Mouse (Mus musculus) kidney, postnatal 14 days (tissue): ENCODE measurements at regions not wholly inside any gene's neighbourhood (a gene's known extent, or its start where the extent isn't known, plus 50 kb on each side); places are given as distances from the start of the nearest gene placed in this dataset.
A peak's percentile ranks its signal among the peaks of the same experiment; 100 is the strongest.

ENCODE experiments used
- DNase-seq: peaks from one replicate; pipeline ENCODE4 v3.0.0; 2022; ENCODE audit warnings: mixed read lengths

DNA sequence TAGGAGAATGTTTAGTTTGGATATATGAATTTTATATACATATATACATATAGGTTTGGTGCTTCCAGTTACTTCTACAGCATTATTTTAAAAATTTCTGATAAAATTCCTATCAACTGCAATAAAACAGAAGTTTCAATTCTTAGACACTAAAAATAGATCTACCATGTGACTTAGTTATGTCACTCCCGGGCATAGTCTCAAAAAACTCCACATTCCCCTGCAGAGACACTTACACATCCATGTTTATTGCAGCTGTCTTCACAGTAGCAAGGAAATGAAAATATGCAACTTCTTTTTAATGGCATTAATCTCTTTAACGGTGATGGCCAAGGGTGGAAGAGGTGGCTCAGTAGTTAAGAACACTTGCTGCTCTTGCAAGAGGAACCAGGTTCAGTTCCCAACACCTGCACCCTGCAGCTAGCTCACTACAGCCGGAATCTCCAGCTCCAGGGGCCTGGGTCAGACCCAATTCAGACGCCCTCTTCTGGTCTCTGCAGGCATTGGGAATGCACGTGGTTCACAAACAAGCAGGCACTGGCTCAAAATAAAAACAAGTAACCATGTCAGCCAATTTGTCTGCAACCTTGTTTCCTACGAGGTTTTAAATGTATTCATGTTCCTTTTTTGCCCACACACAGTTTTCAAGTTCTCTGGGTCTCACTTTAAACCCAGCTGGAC is 204.4 kb downstream of the Adra2a start:
- DNase-seq: peak; percentile 14

GRCm38 (mm10) chr19:54252145-54252664 is 208.3 kb downstream of the Adra2a start:
- no peak for DNase-seq

DNA sequence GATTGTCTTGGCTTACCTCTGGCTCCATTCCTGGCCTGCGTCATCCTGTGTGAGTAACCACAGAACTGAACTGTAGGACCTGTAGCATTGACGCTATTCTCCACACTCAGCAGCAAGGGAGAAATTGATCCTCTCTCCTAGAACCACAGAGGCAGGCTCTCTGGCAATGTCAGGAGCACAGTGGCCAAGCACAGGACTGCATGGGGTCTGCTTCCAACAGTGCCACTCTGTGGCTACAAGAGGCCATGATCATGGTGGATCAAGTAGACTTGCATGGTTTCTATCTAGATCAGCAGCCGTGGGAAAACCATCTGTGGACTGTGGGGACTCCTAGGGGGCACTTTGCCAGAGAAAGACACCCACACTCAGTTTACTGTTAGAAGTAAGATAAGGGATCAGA is 213.9 kb downstream of the Adra2a start:
- DNase-seq: no peak

GRCm38 (mm10) chr19:54259175-54259574 is 215.2 kb downstream of the Adra2a start:
- no peak for DNase-seq

DNA sequence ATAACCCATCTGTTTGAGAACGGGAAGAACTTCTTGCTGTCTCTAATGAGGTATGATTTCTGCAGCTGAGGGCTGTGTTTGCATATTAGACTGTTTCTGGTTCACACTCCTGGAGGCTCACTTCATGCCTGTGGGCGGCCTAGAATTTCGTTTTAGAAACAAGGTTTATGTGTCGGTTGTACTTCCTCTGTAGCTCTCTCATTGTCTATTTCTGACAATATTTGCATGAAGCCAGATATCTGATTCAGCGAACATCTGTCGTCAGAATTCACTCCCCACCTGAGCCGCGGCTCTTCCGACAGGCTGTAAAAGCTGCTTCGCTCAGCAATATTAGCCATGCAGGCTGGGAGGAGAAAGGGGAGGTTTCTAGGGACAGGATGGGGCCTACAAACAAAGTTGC is 233.4 kb downstream of the Adra2a start:
- no peak for DNase-seq

GRCm38 (mm10) chr19:54285481-54285880 is 241.5 kb downstream of the Adra2a start:
- DNase-seq: no peak

DNA sequence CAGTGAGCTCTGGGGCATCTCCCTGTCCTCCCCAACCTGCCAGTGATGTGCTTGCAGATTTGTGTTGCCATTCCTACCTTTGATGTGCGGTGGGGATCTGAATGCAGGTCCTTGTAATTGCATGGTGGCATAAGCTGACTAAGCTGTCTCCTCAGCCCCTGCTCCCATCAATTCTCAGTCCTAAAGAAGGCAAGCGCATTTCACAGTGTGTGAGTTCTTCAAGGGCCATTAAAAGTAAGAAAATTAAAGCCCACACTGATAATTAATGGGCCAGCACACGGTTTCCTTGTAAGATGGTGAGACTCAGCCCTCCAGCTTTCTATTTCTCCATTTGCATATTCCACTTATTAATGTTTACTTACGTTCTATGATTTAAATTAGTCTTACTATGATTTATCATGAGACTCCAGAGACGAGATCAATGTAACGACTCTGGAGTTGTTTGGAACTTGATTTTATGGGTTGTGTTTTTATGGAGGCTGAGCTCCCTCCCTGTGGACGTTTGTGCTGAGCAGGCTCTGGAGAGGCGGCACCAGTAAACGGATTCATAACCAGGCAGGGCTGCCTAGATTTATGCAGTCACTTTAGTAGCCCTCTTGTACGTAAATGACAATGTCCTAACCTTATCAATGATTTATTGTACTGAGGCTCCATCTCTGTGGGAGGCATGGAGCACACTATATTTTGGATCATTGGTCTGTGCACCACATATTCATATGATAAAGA is 253.9 kb downstream of the Adra2a start:
- DNase-seq: no peak

DNA sequence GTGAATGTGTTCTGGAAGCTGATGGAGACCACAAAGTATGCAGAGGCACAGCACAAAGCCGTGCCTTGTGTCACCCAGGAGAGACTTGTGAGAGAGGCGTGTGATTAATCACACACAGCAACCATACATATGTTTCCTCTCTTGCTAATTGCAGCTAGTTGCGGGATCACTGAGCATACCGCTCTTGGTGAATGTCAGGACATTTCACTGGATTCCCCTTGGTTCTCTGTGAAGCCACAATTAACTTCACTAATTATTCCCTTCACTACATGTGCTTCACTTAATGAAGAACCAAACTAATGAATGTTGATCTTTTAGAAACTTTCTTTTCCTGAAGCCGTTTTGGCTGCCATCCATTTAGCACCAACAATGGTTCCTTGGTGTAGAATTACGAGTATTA is 267.3 kb downstream of the Adra2a start:
- DNase-seq: no peak

- DNase-seq: no peak
Observed at GRCm38 (mm10) chr19:54311723-54312122, 267.8 kb downstream of the Adra2a start.

DNA sequence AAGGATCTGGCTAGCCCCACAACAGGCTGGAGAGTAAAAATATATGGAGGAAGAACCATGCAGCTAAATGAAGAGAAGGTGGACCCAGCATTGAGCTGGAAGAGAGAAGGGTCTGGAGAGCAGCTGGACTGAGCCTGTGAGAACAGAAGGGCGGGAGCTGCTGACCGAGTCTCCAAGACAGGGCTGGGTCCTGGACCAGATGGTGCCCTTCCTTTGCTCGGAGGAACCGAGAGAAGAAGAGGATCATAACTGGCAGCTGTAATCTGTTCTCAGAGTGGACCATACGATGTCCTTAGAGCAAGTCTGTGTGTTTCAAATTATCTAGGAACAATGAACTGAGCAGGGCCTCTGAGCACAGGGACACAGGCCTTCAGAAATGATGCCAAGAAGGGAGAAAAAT is 279.3 kb downstream of the Adra2a start:
- DNase-seq: no peak

DNA sequence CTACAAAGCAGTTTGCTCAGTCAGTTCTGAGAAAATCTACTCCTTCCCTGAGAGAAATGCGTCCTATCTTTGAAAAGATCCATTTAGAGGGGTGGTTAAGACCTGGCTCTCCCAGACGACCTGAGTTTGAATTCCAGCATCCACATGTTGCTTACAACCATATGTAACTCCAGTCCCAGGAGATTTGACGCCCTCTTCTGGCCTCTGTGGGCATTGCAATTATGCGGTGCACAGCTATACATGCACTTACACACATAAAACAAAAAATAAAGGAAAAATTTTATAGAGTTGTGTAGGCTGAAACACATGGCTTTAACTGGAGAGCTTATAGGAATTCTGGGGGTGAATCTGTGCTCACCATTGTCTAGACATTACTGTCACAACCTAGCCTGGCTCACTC is 281.0 kb downstream of the Adra2a start:
- DNase-seq: no peak

GRCm38 (mm10) chr19:54332140-54332539 is 288.2 kb downstream of the Adra2a start:
- no peak for DNase-seq

GRCm38 (mm10) chr19:54340778-54341291 is 296.9 kb downstream of the Adra2a start:
- DNase-seq: no peak

GRCm38 (mm10) chr19:54359731-54360130 is 315.8 kb downstream of the Adra2a start:
- no peak for DNase-seq

- no peak for DNase-seq
Observed at GRCm38 (mm10) chr19:54360660-54361059, 316.7 kb downstream of the Adra2a start.

GRCm38 (mm10) chr19:54385101-54385500 is 341.1 kb downstream of the Adra2a start:
- DNase-seq: no peak

DNA sequence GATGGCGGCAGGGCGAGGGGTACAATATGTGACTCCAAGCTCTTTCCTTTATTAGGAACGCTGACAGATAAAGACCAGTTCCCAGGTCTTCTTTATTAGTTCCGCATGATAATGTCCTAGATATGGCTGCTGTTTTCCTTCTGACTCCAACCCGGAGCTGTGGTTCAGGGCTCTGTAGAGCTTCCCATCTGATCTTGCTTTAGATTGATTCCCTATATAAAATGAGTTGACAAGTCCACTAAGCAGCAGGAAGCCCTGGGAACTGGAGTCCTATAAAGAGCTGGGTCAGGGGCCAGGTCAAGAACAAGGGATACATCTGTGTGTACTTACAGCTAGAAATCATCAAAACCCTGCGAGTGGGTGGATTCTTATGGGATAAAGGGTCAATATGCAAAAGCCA is 347.5 kb downstream of the Adra2a start:
- no peak for DNase-seq

DNA sequence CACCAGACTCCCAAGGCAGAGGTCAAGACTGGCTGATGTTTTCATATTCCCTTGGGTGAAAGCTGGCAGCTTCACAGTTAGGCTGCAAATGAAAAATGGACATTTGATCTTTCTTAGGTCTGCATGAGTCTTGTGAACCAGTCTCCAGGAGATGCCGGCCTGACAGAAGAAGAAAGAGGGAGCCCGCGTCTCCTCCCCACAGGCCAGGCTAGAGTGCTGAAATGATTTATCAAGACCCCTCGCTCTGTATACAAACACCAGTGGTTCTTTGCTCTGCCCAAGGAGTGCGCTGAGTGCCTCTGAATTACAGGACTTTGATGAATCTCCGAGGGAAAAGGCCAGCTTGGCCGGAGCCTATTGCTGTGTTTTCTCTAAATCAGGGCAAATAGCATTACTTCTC is 355.7 kb downstream of the Adra2a start:
- DNase-seq: no peak

DNA sequence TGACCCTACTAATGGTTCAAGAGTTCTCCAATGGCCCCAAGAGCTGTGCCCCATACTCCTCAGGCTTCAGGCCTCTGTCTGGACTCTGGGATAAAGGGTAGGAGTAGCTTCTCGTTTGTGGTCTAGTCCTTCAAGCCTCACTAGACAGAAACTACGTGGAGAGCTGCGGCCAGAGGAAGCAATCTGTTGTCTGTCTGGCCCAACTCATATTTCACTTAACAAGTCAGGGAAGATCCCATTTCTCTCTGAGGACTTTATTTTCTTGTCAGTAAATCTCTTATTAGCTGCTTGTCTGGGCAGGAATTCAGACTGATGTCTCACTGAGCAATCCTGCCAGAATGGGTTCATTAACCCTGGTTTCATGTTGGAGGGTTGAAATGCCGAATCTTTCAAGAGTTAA is 364.0 kb downstream of the Adra2a start:
- peak; percentile 5 for DNase-seq

DNA sequence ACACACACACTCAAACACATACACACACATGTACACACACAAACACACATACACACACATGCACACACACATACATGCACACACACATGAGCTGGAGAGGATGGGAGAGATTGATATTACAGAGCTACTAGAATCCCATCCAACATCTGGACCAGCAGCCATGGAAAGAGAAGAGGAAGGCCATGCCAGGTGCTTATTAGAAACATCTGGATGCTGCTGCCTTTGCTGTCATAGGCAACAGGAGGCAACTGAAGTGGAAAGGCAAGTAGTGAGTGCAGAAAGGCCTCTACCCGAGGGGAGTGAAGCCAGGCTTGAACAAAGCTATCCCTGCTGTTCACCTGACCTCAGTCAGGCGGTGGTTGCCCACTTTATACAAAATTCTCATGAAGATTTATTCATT is 385.1 kb downstream of the Adra2a start:
- DNase-seq: no peak

DNA sequence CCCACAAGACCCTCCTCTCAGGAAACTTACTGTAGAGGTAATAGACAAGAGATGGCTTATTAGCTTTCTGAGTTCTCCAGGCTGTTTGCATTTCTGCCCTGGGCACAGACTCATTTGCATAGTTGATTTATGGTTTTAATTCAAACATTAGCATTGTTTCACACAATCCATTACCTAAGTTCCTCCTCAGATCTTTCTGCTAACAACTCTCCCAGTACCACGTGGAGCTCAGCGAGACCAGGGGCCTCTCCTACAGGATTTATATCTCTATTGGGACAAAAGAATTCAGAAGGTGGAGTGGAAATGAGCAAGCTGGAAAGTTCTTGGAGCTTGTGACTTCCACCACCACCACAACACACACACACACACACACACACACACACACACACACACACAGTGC is 396.8 kb downstream of the Adra2a start:
- no peak for DNase-seq

DNA sequence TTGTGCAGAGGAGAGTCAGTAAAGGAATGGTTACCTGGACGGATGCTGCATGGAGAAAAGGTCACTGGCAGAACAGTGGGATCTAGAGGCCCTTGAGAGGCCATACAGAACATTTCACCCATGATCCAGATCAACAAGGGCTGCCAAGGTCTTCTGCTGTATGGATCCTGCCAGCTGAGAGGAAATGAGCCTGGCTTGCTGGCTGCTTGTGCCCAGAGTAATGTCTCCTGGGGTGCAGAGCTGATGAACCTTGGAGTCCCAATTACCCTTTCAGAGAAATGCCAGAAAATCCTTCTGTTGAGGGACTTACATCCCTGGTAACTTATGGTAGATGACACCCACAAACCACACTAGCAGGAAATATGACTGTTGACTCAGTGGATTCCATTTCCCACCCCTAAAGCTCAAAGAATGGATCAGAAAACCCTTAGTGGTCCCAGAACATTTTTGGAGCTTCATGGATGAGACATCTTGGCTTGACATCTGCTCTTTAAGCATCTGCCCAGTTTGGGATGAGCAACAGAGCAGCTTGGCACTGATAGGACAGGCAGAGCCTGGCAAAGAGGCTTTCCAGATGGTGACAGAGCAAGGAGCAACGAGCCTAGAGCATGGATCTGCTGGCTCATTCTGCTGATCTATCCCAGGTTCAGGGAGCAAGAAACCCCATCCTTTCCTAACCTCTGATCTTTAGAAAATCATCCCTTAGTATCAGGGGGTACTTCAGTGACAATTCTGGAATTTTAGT is 416.6 kb downstream of the Adra2a start:
- no peak for DNase-seq

GRCm38 (mm10) chr19:54462480-54462879 is 418.5 kb downstream of the Adra2a start:
- DNase-seq: no peak

- no peak for DNase-seq
Observed at GRCm38 (mm10) chr19:54470034-54470433, 426.1 kb downstream of the Adra2a start.
